Mouse (Mus musculus): ENCODE data around the gene Trpv4. TPM values are rescaled to one million over a fixed set of nuclear protein-coding genes. Genes with fewer than 3 reads are reported as not detected.

The Trpv4 gene
- total RNA-seq, 2 experiments from 2014 or later = 1.4 to 2.1 TPM

GRCm38 (mm10) chr5:114591151-114591561 lies 67.1 kb downstream of the Trpv4 start:
- no peak for DNase-seq (ENCODE audit: low spot score in 2 of 2)

- DNase-seq (ENCODE audit: low spot score in 2 of 2) = no peak
Measured at GRCm38 (mm10) chr5:114590043-114590913, 67.9 kb downstream of the Trpv4 start.

- DNase-seq (ENCODE audit: low spot score in 2 of 2) = no peak
Measured at GRCm38 (mm10) chr5:114589454-114589853, 68.8 kb downstream of the Trpv4 start.

GRCm38 (mm10) chr5:114589026-114589425 lies 69.2 kb downstream of the Trpv4 start:
- DNase-seq (ENCODE audit: low spot score in 2 of 2) = no peak

GRCm38 (mm10) chr5:114588416-114588815 lies 69.8 kb downstream of the Trpv4 start:
- no peak for DNase-seq (ENCODE audit: low spot score in 2 of 2)

- no peak for DNase-seq (ENCODE audit: low spot score in 2 of 2)
Measured at GRCm38 (mm10) chr5:114587908-114588307, 70.3 kb downstream of the Trpv4 start.

- no peak for DNase-seq (ENCODE audit: low spot score in 2 of 2)
Measured at GRCm38 (mm10) chr5:114585682-114586081, 72.5 kb downstream of the Trpv4 start.

- DNase-seq (ENCODE audit: low spot score in 2 of 2) = no peak
Measured at GRCm38 (mm10) chr5:114584293-114585104, 73.7 kb downstream of the Trpv4 start.

- no peak for DNase-seq (ENCODE audit: low spot score in 2 of 2)
Measured at GRCm38 (mm10) chr5:114583490-114584175, 74.6 kb downstream of the Trpv4 start.

GRCm38 (mm10) chr5:114583046-114583445 lies 75.2 kb downstream of the Trpv4 start:
- DNase-seq (ENCODE audit: low spot score in 2 of 2) = no peak

GRCm38 (mm10) chr5:114581486-114581885 lies 76.7 kb downstream of the Trpv4 start:
- DNase-seq (ENCODE audit: low spot score in 2 of 2) = no peak

GRCm38 (mm10) chr5:114579714-114580357 lies 78.4 kb downstream of the Trpv4 start:
- DNase-seq (ENCODE audit: low spot score in 2 of 2) = peak; percentile 38 to 55

- no peak for DNase-seq (ENCODE audit: low spot score in 2 of 2)
Measured at GRCm38 (mm10) chr5:114578361-114578760, 79.9 kb downstream of the Trpv4 start.

GRCm38 (mm10) chr5:114575986-114576605 lies 82.1 kb downstream of the Trpv4 start:
- peak; percentile 43 to 60 for DNase-seq (ENCODE audit: low spot score in 2 of 2)

GRCm38 (mm10) chr5:114575530-114575929 lies 82.7 kb downstream of the Trpv4 start:
- no peak for DNase-seq (ENCODE audit: low spot score in 2 of 2)

GRCm38 (mm10) chr5:114575010-114575409 lies 83.2 kb downstream of the Trpv4 start:
- no peak for DNase-seq (ENCODE audit: low spot score in 2 of 2)

GRCm38 (mm10) chr5:114573920-114574628 lies 84.1 kb downstream of the Trpv4 start:
- DNase-seq (ENCODE audit: low spot score in 2 of 2) = no peak

GRCm38 (mm10) chr5:114572997-114573396 lies 85.2 kb downstream of the Trpv4 start:
- DNase-seq (ENCODE audit: low spot score in 2 of 2) = no peak
